Mouse (Mus musculus) thymus, adult 2 months (tissue): ENCODE results near the gene Zfpm1. TPM values are rescaled to one million over a fixed set of nuclear protein-coding genes. Genes with fewer than 3 reads are reported as not detected.

ENCODE experiments used
- DNase-seq: peaks from one replicate; pipeline ENCODE4 v3.0.0; 2021
- H3K27ac ChIP-seq: fragments of 200-500 bp; 2 replicates; pipeline ENCODE4 v1.5.1; 2012; ENCODE audit warnings: low read length, control low read depth; ENCODE audit not compliant: control insufficient read depth, insufficient read depth
- H3K27me3 ChIP-seq: fragments of 200-500 bp; 2 replicates; pipeline ENCODE4 v1.6.1; 2012; ENCODE audit warnings: mild to moderate bottlenecking, low read length, moderate library complexity, mixed read lengths; ENCODE audit not compliant: control insufficient read depth, insufficient read depth
- H3K36me3 ChIP-seq: fragments of 200-500 bp; 2 replicates; pipeline ENCODE4 v1.6.1; 2012; ENCODE audit warnings: mild to moderate bottlenecking, low read length, moderate library complexity; ENCODE audit not compliant: control insufficient read depth, insufficient read depth
- H3K4me1 ChIP-seq: fragments of 200-500 bp; replicated peaks from 2 replicates; pipeline ENCODE4 v1.6.1; 2012; ENCODE audit warnings: low read length; ENCODE audit not compliant: control insufficient read depth, insufficient read depth
- H3K4me3 ChIP-seq: fragments of 200-500 bp; 2 replicates; pipeline ENCODE4 v1.5.1; 2012; ENCODE audit warnings: mild to moderate bottlenecking, low read length, control low read depth, moderate library complexity; ENCODE audit not compliant: control insufficient read depth, insufficient read depth
- CTCF ChIP-seq: fragments of 200-500 bp; IDR thresholded peaks from 2 replicates; pipeline ENCODE4 v1.5.1; 2012; ENCODE audit warnings: mild to moderate bottlenecking, control low read depth, low read length, moderate library complexity, borderline replicate concordance; ENCODE audit not compliant: control insufficient read depth, poor library complexity, insufficient read depth; ENCODE audit errors: extremely low read depth
- POLR2A ChIP-seq: fragments of 200-500 bp; IDR thresholded peaks from 2 replicates; pipeline ENCODE4 v1.6.1; 2012; ENCODE audit warnings: mild to moderate bottlenecking, low read length, control low read depth, moderate library complexity; ENCODE audit not compliant: control insufficient read depth, poor library complexity, insufficient read depth; ENCODE audit errors: extremely low read depth
- WGBS: fragments of 180-500 bp; shearing (Covaris S2); methylation state at CpG from one replicate; pipeline ENCODE4 v1.1.7; 2018; 5-methylcytosine and 5-hydroxymethylcytosine counted together
- polyA plus RNA-seq: library from polyadenylated mRNA; depleted of rRNA; stranded (reverse); fragments of >200 nt; gene quantifications from 2 replicates; pipeline ENCODE4 v1.2.3, GENCODE M21; 2012

Gene Zfpm1
- polyA plus RNA-seq, 1 experiment = 100 TPM

DNA sequence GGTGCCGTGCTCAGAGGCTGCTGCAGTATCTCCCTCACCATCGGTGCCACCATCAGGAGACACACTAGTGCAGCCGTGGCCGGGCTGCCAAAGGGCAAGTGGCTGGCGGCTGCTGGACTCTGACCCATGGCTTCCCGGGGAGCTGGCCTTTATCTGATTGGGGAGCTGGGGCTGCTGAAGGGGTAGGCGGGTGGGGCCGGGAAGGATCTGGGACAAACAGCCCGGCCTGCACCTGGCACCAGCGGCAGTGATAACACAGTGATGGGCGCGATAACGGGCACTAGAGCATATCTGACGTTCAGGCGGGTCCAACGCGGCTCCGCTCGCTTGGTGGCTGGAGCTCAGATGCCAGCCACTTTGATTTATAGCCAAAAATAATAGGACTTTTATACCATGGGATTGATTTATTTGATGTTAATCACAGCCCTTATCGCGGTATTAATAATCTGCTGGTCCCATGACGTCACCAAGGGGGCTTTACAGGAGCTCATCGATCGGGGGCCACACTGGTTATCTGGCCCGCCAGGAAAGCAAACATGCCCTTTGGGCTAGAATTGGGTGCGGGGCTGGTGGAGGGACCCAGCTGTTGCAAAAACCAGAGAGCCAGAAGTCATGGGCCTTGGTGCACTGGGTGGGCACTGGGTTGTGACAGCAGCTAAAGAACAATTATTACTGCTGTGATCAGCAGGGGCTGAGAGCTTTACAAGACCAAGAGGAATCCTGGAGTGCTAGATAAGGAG lies 24.9 kb downstream of the Zfpm1 start:
- Histone ChIP-seq H3K4me1 (peaks cover 13% of the 10 kb centered on the region), H3K4me3 (no peak overlapping the region), H3K27me3 (no peaks in the 10 kb centered on the region), H3K27ac (no peak overlapping the region), H3K36me3 (peaks cover 6% of the 10 kb centered on the region; the same call in 1 of the 2 replicates)
- TF ChIP-seq CTCF (no peak), POLR2A (no peak)
- DNase-seq = no peak
- 97% methylated on average over 26 of the region's 26 CpGs for WGBS

DNA sequence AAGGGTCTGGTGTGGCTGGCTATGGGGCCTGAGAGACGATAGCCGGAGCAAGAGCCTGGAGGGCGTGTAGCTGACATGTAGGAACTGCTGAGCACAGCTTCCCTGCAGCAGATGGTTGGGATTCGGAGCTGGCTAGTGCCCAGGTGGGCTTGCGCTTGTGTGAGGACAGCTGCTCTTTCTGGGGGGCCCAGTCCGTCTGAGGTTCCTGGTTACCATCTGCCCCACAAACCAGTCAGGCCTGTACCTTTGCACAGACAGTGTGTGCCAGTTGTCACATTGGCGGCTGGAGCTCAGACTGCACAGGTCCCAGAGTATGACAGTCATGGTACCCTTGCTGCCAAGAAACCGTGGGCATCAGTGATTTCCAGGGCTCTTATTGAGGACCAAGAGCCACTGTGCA lies 25.9 kb downstream of the Zfpm1 start:
- no peak for DNase-seq
- no peak for TF ChIP-seq POLR2A
- no peak for TF ChIP-seq CTCF
- no peak overlapping the region for H3K4me3 ChIP-seq
- no peaks in the 10 kb centered on the region for H3K27me3 ChIP-seq
- peaks cover 6% of the 10 kb centered on the region; the same call in 1 of the 2 replicates for H3K36me3 ChIP-seq
- WGBS = 97% methylated on average over 8 of the region's 8 CpGs
- peaks cover 7% of the 10 kb centered on the region for H3K4me1 ChIP-seq
- no peak overlapping the region for H3K27ac ChIP-seq

DNA sequence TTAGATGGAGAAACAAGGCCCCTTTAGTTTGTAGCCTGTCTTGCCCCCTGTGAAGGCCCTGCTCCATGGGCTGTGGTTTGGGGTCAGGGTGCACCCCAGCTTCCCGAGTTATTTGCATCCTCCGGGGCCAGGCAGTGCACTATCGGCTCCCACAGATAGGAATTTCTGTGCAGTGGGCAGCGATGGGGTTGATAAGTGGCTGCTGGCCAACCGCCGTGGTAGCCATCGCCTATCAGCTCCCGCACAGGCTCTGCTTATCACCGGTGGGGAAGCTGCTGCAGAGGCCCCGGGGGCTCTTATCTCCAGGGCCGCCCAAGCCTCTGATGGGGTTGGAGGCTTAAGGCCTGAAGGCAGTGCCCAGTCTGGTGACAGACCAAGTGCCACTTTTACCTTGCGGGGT lies 27.3 kb downstream of the Zfpm1 start:
- WGBS = 95% methylated on average over 12 of the region's 12 CpGs

DNA sequence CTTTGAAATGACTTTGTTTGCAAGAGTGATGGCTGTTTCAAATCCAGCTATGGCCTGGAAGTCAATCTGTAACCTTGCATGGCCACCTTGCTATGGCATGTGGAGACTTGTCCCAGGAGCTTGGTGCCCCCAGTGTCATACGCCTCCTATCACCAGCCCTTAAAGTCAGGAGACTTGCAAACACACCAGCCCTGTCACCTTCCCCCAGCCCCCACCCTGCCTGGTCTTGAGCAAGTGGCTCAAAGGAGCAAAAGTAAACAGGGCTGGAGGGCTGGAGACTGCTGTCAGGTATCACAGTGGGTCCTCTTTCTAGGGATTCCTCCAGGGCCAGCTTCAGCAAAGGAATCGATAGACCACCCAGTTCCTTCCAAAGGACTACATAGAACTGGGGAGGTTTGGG lies 29.2 kb downstream of the Zfpm1 start:
- H3K4me1 ChIP-seq = peaks cover 3% of the 10 kb centered on the region; the same call in 1 of the 2 replicates
- no peak overlapping the region for H3K4me3 ChIP-seq
- H3K36me3 ChIP-seq = peaks cover 5% of the 10 kb centered on the region; the same call in 1 of the 2 replicates
- H3K27ac ChIP-seq = no peak overlapping the region
- TF ChIP-seq POLR2A = no peak
- no peak for TF ChIP-seq CTCF
- 96% methylated on average over 2 of the region's 2 CpGs for WGBS
- H3K27me3 ChIP-seq = no peaks in the 10 kb centered on the region
- no peak for DNase-seq

More for the DNA sequence above, 27.3 kb downstream of the Zfpm1 start:
- Histone ChIP-seq H3K36me3 (peaks cover 6% of the 10 kb centered on the region; the same call in 1 of the 2 replicates), H3K4me1 (no peaks in the 10 kb centered on the region), H3K27me3 (no peaks in the 10 kb centered on the region), H3K4me3 (no peak overlapping the region), H3K27ac (no peak overlapping the region)
- no peak for DNase-seq
- TF ChIP-seq POLR2A (no peak), CTCF (no peak)

DNA sequence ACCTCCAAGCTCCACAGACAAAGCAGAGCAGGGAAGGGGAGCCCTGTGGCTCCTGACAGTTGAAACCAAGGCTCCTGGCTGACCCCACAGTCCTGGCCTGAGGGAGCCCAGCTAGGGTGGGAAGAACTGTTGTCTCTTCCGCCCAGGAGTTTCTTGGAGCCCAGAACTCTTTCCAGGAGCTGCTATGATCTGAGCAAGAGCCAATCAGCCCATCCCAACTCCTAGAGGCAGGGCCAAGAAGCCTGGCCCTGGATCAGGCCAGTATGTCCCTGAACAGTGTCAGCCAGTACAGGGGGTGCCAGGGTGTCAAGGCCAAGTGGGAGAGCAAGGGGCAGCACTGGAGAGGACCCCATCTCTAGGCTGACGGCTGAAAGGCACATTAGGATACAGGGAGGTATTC lies 30.6 kb downstream of the Zfpm1 start:
- Histone ChIP-seq H3K4me1 (peaks cover 3% of the 10 kb centered on the region; the same call in 1 of the 2 replicates), H3K36me3 (peaks cover 3% of the 10 kb centered on the region; the same call in 1 of the 2 replicates), H3K4me3 (no peak overlapping the region), H3K27ac (no peak overlapping the region), H3K27me3 (no peaks in the 10 kb centered on the region)
- no peak for DNase-seq
- TF ChIP-seq CTCF (no peak), POLR2A (no peak)
- 97% methylated on average over 2 of the region's 2 CpGs for WGBS

DNA sequence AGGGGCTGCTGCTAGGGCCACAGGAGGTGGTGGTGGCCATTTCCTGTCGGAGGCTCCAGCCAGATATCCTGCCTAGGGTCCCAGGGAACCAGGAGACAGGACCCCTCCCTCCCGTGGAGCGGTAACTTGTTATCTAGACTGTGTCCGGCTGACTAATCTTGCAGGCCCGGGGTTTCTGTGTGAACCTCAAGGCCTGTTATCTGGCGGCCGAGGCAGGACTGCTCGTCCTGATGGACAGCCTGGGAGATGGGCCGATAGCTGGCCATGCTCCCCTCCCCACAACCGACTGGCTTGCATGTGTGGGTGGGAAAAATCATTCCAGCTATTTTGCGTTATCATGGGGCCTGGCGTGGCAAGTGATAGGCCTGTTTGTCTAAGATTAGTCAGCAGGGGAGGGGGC lies 31.4 kb downstream of the Zfpm1 start:
- Histone ChIP-seq H3K4me3 (no peak overlapping the region), H3K36me3 (peaks cover 2% of the 10 kb centered on the region; the same call in 1 of the 2 replicates), H3K27ac (no peak overlapping the region), H3K4me1 (peaks cover 7% of the 10 kb centered on the region), H3K27me3 (no peaks in the 10 kb centered on the region)
- no peak for DNase-seq
- TF ChIP-seq POLR2A = no peak
- no peak for TF ChIP-seq CTCF
- WGBS = 97% methylated on average over 12 of the region's 12 CpGs
